Mouse (Mus musculus) spleen, adult 2 months (tissue): ENCODE data around the gene Tsku. TPM values are rescaled to one million over a fixed set of nuclear protein-coding genes. Genes with fewer than 3 reads are reported as not detected.

ENCODE experiments used
- DNase-seq, 2 experiments: peaks; one replicate each; pipeline versions ENCODE4 v3.0.0 to v3.0.0-alpha.2; 2012 to 2021; ENCODE audit warnings: low spot score in 2 of 2, low read depth in 1 of 2
- H3K27ac ChIP-seq: fragments of 200-500 bp; 2 replicates; pipeline ENCODE4 v1.5.1; 2012; ENCODE audit warnings: low read length, inconsistent platforms; ENCODE audit not compliant: insufficient read depth
- H3K27me3 ChIP-seq: fragments of 200-500 bp; 2 replicates; pipeline ENCODE4 v1.6.1; 2012; ENCODE audit warnings: mild to moderate bottlenecking, moderate library complexity, low read length, inconsistent platforms; ENCODE audit not compliant: control insufficient read depth, insufficient read depth
- H3K36me3 ChIP-seq: fragments of 200-500 bp; 2 replicates; pipeline ENCODE4 v1.6.1; 2012; ENCODE audit warnings: mild to moderate bottlenecking, low read length, inconsistent platforms; ENCODE audit not compliant: control insufficient read depth, insufficient read depth
- H3K4me1 ChIP-seq: fragments of 200-500 bp; 2 replicates; pipeline ENCODE4 v1.6.1; 2011; ENCODE audit warnings: inconsistent platforms; ENCODE audit not compliant: control insufficient read depth, insufficient read depth, insufficient read length
- H3K4me3 ChIP-seq: fragments of 200-500 bp; 2 replicates; pipeline ENCODE4 v1.5.1; 2011; ENCODE audit warnings: mild to moderate bottlenecking, inconsistent platforms; ENCODE audit not compliant: insufficient read depth, insufficient read length; ENCODE audit errors: extremely low read depth
- CTCF ChIP-seq: fragments of 200-500 bp; IDR thresholded peaks from 2 replicates; pipeline ENCODE4 v1.5.1; 2011; ENCODE audit warnings: mild to moderate bottlenecking, inconsistent platforms; ENCODE audit not compliant: insufficient read depth, insufficient read length, insufficient replicate concordance; ENCODE audit errors: extremely low read depth
- POLR2A ChIP-seq: fragments of 200-500 bp; IDR thresholded peaks from 2 replicates; pipeline ENCODE4 v1.6.1; 2011; ENCODE audit warnings: low read depth, low read length, inconsistent platforms
- WGBS: fragments of 180-500 bp; shearing (Covaris S2); methylation state at CpG from one replicate; pipeline ENCODE4 v1.1.7; 2018; 5-methylcytosine and 5-hydroxymethylcytosine counted together
- polyA plus RNA-seq: library from polyadenylated mRNA; depleted of rRNA; stranded (reverse); fragments of >200 nt; gene quantifications from 2 replicates; pipeline ENCODE4 v1.2.3, GENCODE M21; 2012; rRNA removed

Gene Tsku
- 9.4 and 12.0 TPM in 2 replicates for polyA plus RNA-seq

DNA sequence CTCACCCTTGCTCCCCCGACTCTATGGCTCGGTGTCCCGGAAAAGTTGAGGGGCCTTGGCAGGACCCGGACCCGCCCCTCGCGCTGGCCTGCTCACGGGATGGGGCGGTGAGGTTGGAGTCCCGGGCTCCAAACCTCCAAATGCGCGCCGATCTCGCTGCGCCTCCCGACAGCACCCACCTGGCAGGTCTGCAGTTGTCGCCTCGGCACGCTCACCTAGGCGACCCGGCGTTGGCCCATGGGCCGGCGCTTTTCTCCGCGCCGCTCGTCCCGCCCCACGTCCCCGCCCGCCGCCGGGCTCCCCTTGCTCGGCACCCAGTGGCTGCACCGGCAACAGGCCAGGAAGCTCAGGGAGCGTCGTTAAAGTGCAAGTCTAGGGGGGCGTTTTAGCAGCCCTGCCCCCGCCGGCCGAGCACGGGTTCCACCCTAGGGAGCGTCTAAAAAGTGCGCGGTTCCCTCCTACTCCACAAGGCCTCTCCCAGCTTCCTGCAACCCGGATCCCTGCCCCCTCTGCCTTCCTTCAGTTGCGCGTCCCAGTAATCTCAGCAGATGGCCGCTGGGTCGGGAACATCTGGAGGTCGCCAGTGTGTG is at the start of gene Tsku:
TSS of gene Tsku (minus strand) at position 266 of the 590 bp plus-strand sequence.
- Histone ChIP-seq H3K27ac (peak within 1 kb of the TSS; percentile 59; the same call in 1 of the 2 replicates), H3K4me3 (peak within 1 kb of the TSS; percentile 53), H3K36me3 (no peaks in the 10 kb centered on the region), H3K4me1 (no peaks in the 10 kb centered on the region; the same call in 1 of the 2 replicates), H3K27me3 (peaks cover 8% of the 10 kb centered on the region)
- WGBS: 2% methylated on average over 52 of the region's 52 CpGs
- DNase-seq: peak in 1 of 2 experiments; percentile 18
- no peak for TF ChIP-seq CTCF
- TF ChIP-seq POLR2A: no peak

DNA sequence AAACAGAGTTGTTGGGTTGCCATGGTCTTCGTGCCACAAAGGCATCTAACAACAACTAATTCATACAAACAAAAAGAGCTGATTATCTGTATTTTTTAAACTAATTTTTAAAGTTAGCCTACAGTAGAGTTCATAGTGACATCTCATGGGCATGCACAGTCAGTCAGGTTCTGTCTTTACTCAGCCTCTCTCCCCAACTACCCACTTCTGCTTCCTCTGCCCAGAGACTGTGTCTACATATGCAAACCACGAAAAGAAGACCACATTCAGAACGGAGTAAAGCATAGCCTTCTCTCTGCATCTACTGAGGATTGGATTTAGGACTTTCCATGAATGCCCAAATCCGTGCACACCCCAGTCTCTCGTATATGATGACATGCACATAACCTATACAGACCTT is 46.5 kb upstream of the Tsku start:
- Histone ChIP-seq H3K36me3 (no peaks in the 10 kb centered on the region), H3K4me3 (no peak overlapping the region), H3K27me3 (no peaks in the 10 kb centered on the region), H3K27ac (no peak overlapping the region), H3K4me1 (no peaks in the 10 kb centered on the region)
- DNase-seq: no peak
- 39% methylated on average over 5 of the region's 5 CpGs for WGBS
- TF ChIP-seq POLR2A (no peak), CTCF (no peak)

DNA sequence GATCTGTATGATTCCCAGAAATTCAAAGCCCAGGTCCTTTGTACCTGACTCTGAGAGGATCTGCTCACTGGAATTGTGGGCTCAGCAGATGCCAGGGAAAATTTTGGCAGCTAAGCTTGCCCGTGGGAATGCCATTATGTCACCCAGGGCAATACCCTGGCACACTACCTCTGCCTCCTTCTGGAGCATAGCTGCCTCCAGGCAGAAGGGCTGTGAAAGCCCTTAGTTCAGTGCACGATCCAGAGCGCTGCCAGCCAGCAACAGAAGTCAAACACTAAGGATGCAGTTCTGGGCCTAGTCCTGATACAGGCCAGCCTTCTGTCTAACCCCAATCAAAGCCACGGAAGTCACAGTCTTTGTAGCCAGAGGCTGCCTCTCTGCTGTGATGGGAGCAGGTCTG is 42.9 kb upstream of the Tsku start:
- H3K4me1 ChIP-seq: no peaks in the 10 kb centered on the region
- TF ChIP-seq POLR2A: no peak
- TF ChIP-seq CTCF: no peak
- no peak overlapping the region for H3K4me3 ChIP-seq
- no peaks in the 10 kb centered on the region for H3K36me3 ChIP-seq
- H3K27me3 ChIP-seq: no peaks in the 10 kb centered on the region
- no peak for DNase-seq
- H3K27ac ChIP-seq: no peak overlapping the region
- WGBS: 89% methylated on average over 4 of the region's 4 CpGs

DNA sequence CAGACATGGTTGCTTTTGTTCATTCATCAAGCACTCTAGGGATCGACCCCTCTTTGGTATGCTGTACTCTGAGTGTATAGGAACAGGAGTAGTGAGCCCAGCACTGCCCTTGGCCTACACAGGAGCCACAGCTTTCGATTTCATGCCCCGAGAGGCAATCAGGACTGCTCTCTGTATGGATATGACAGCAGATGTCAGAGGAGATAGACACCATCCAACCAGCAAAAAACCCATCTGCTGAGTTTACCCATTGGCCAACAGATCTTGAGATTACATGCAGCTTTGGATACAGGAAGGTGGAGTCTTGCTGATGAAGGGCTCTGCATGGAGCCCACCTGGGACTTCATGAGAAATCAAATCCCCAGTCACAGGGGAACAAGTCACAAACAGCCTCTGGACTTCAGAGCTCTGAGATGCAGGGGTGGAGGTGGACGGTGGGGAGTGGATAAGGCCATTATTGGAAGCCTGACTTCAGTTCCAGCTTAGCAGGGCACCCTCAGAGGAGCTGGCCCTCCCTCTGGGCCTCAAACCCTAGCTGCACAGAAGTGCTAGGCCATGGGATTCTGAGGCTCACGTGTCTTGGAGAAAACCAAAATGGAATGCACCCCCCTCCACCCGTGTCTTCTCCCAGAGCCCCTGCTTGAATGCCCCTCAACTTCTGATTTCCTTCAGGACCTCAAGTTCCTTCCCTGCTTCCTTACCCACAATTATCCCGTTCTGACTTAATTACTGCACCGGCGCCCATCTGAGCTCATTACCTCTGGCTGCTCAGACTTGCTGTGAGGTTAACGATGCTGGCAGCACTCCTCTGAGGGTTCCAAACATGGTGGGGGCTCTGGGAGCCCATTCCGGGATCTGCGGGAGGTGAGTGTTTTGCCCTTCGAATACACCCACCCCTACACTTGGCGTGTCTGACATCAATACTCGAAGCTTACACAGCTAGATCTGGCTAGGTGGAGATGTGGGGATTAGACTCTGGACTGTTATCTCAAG is 41.8 kb upstream of the Tsku start:
- Histone ChIP-seq H3K27me3 (no peaks in the 10 kb centered on the region), H3K4me1 (no peaks in the 10 kb centered on the region), H3K27ac (no peak overlapping the region), H3K4me3 (no peak overlapping the region), H3K36me3 (no peaks in the 10 kb centered on the region)
- WGBS: 90% methylated on average over 15 of the region's 15 CpGs
- DNase-seq: no peak
- TF ChIP-seq POLR2A: no peak
- no peak for TF ChIP-seq CTCF

DNA sequence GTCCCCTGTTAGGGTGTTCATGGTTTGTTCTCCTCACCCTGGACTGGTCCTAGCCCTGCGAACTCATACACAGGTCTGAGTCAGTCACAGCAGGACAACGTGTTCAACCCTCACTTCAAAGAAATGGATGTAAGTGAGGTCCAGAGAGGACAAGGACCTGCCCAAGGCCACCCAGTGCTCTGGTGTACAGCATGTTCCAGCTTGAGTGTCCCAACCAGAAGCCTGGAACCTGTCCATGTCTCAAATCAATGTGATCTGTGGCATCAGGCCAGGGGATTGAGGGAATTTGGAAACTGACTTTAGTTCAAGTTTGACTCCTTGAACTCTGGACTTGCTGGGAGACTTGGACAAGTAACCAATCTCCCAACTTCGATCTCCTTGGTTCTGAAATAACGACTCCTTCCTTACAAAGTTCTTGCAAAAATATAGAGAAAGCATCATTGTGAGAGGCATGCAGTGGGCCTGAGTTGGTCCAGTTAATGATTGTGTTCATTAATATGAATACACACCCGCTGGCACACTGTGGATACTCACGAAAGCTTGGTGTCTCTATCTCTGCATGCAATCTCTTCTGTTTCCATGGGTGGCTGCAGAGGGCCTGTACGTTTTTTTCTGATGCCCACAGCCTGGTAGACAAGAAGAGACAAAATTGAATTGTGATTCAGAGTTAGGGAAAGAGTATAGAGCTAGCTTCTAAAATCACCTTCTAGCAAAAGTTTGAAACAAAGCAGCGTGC is 31.5 kb upstream of the Tsku start:
- 85% methylated on average over 8 of the region's 8 CpGs for WGBS
- no peaks in the 10 kb centered on the region for H3K36me3 ChIP-seq
- no peak for TF ChIP-seq CTCF
- TF ChIP-seq POLR2A: no peak
- H3K27ac ChIP-seq: 0 out of 2 replicates have a peak overlapping the region, but pooled peaks have one; percentile 49
- no peak for DNase-seq
- no peak overlapping the region for H3K4me3 ChIP-seq
- H3K4me1 ChIP-seq: no peaks in the 10 kb centered on the region
- no peaks in the 10 kb centered on the region for H3K27me3 ChIP-seq

DNA sequence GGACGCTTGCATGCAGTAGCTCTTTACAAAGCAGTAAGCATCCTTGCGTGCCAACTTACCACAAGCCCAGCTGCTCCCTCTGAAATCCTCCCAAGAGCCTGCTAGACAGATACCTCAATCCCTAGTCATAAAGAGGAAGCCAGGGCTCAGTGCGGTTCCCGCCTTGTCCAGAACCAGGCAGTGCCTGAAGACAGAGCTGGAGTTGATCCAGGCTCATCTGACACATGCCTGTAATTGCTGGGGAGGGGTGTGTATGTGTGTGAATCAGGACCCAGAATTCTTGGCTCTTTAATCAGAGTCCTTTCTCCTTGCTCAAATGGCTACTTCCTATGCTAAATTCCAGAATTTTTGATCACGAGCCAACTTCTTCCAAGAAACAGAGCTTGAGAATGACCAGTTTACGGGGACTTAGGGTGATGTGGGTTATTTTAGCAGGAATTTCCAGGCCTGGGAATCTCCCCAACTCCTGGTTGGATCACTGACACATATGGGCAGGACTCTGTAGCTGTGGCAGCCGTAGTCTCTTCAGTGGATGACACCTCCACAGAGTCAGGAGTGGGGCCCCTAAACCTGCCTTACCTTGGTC is 30.3 kb upstream of the Tsku start:
- WGBS: 86% methylated on average over 7 of the region's 7 CpGs
- TF ChIP-seq CTCF (no peak), POLR2A (no peak)
- Histone ChIP-seq H3K27ac (peak overlapping the region; percentile 18; the same call in 1 of the 2 replicates), H3K27me3 (no peaks in the 10 kb centered on the region), H3K4me3 (no peak overlapping the region), H3K4me1 (no peaks in the 10 kb centered on the region), H3K36me3 (no peaks in the 10 kb centered on the region)
- no peak for DNase-seq
